Mouse (Mus musculus) adipocyte (in vitro differentiated cells): Measurements from ENCODE around the gene BC107364.
"Not testable (repeated sequence)": the region's sequence is repeated elsewhere in the genome, so short reads cannot be mapped to it uniquely, and the experiment has no call there.

ENCODE experiments used
- DNase-seq: peaks from one replicate; pipeline ENCODE4 v3.0.0-alpha.2; 2016; ENCODE audit warnings: low spot score

The BC107364 gene

DNA sequence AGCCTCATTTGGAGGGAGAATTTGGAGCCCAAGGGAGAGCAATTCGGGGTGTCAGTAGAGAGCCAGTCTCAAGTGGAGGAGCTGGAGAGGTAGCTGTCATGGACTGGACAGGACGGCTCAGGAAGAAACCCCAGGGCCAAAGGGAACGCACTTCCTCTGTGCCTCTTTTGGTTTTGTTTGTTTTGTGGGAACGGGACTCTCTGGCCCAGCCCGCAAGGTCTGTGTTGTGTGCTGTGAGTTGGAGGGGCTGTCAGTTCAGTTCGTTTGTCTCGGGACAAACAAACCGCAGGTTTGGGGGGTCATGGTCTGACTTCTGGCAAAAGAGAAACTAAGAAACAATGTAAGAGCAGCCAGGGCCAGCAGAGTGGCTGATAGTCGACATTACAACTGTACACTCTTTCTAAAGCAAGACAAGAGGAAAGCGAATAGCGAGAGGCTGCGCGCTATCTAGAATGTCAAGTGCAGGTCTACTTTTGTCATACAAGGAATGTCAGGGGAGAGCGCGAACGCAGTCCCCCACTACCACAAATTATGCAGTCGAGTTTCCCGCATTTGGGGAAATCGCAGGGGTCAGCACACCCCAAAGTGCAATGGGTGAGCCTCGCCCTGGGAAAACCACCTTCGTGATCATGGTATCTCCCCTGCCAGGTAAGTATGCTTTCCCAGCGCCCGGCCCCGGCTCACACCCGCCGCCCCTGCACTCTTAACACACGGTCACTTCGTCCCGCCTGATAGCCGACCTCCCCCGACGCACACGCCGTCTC lies 34.1 kb upstream of the BC107364 start:
- not testable (repeated sequence) for DNase-seq

DNA sequence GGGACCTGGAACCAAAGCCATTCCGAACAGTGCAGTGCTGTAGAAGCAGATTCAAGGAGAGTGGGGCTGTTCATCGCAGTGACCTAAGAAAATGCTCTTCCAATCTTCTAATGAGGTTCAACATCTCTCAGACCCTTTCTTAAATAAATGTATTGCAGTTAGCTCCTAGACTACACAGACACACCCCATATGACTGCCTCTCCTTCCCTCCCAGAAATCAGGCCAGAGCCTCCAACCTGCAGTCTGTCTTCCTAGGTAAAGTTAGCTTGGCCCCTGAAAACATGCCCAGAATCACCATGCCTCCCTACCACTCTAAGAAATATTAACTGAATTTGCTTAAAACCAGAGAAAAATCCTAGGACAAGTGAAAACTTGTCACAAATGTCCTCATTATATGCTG lies 33.3 kb upstream of the BC107364 start:
- DNase-seq = no peak

DNA sequence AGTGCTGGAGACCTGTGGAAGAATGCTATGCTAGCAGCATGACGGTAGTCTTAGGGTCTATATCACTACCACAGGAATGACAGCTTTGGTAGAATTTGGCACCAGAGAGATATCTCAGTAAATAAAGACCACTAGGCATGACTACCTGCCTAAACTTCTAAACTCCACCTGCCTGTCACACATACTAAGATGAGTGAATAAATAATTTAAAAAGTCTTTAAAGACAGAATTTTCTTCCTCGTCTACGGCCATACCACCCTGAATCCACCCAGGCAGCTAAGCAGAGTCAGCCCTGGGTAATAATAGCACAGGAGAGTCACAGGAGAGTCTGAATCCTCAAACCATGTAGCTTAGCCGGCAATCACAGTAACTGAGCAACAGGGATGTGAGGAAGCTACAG lies 32.8 kb upstream of the BC107364 start:
- DNase-seq = no peak

DNA sequence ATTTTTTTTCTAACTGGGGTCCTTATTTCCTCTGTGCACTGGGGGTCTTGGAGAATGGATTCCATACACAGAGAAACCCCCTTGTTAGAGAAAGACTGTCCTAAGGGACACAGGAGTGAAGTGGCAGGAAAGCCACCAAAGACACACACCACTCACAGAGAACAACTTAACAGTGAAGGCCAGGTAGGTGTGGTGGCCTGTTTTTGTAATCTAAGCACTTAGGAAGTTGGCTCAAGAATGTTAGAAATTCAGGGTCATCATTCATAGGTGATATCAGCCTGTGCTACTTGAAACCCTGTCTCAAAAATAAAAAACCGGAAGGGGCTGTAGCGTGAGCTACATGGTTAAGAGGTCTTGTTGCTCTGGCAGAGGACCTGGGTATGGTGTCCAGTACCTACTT lies 31.8 kb upstream of the BC107364 start:
- DNase-seq = no peak

DNA sequence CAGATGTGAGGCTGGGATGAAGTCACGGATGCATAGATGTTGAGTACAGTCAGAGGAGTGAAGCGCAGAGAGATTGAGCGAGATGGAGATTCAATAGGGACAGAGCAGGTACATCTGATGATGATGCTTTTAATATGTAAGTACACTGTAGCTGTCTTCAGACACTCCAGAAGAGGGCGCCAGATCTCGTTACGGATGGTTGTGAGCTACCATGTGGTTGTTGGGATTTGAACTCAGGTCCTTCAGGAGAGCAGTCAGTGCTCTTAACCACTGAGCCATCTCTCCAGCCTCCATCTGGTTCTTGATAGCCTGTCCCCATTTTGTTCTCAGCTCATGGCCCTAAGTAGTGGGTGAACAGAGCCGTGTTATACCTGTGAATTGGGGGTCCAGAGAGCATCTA lies 30.9 kb upstream of the BC107364 start:
- not testable (repeated sequence) for DNase-seq

GRCm38 (mm10) chr3:96482451-96482850 lies 30.3 kb upstream of the BC107364 start:
- DNase-seq = no peak

- DNase-seq = no peak
These were observed 29.8 kb upstream of the BC107364 start for GRCm38 (mm10) chr3:96481856-96482255.

GRCm38 (mm10) chr3:96480684-96481270 lies 28.7 kb upstream of the BC107364 start:
- DNase-seq = no peak

GRCm38 (mm10) chr3:96479249-96479648 lies 27.1 kb upstream of the BC107364 start:
- no peak for DNase-seq

- no peak for DNase-seq
These were observed 25.5 kb upstream of the BC107364 start for GRCm38 (mm10) chr3:96477558-96477957.

GRCm38 (mm10) chr3:96477084-96477483 lies 25.0 kb upstream of the BC107364 start:
- DNase-seq = no peak

DNA sequence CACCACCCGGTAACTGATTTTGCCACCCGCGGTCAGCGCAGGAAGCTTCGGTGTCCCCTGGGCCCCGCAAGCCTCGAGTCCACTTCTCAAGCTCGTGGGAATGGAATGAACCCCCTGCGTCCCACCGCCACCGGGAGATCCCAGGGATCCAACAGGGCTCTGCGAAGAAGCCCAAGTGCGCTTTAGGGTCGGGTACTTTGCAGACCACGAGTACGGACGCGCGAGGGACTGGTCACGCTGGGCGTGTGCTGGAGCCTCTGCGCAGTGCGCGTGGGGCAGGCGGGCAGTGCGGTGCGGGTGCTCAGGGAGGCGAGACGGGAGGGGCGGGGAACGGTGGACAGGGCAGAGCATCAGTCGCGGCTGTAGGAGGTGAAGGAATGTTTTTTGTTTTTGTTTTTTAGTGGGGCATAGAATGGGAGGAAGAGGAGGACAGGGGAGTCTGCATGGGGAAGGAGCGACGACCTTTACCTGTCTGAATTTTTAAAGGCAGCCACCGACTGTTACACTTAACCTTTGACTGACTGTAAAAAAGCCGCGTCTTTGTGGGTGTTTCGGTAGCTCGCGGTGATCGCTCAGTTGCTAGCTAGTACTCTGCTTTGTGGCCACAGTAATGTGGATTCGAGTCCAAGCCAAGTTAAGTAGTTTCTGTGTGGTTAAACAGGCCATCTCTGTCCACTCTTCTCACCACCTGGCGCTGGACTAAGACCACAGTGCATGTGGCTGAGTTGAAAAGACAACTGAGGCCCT lies 23.0 kb upstream of the BC107364 start:
- DNase-seq = no peak

GRCm38 (mm10) chr3:96473556-96473955 lies 21.4 kb upstream of the BC107364 start:
- not testable (repeated sequence) for DNase-seq

GRCm38 (mm10) chr3:96472066-96472465 lies 20.0 kb upstream of the BC107364 start:
- DNase-seq = no peak

- DNase-seq = no peak
These were observed 17.5 kb upstream of the BC107364 start for GRCm38 (mm10) chr3:96469626-96470025.

- DNase-seq = not testable (repeated sequence)
These were observed 16.2 kb upstream of the BC107364 start for GRCm38 (mm10) chr3:96468335-96468734.

GRCm38 (mm10) chr3:96467641-96468040 lies 15.5 kb upstream of the BC107364 start:
- no peak for DNase-seq

- no peak for DNase-seq
These were observed 11.8 kb upstream of the BC107364 start for GRCm38 (mm10) chr3:96463891-96464290.

GRCm38 (mm10) chr3:96460568-96460870 lies 8.4 kb upstream of the BC107364 start:
- not testable (repeated sequence) for DNase-seq

DNA sequence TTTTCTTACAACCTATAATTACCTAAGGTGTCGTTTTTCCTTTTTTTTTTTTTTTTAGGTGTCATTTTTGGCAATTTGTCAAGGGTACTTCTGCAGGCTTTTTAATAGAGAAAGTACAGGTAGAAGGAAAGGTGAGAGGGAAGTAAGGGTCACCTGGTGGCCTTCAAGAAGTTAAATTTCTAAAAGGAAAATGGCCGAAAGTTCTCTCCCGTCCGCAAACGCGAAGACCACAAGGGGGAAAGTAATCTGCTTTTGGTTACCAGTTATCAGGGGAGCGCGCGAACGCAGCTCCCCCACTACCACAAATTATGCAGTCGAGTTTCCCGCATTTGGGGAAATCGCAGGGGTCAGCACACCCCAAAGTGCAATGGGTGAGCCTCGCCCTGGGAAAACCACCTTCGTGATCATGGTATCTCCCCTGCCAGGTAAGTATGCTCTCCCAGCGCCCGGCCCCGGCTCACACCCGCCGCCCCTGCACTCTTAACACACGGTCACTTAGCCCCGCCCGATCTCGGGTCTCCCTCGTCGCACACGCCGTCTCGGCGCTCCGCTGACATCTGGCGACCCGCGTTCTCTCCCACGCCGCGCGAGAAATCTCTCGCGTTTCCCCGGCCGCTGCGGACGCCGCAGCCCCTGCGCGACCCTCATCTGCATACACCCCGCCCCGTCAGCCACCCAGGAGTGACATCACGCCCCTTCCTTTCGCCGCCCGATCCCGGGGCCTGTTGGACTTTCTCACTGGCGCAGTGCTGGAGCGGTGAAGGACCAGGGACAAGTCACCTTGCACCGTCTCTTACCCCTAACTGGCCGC lies 7.9 kb upstream of the BC107364 start:
- DNase-seq = not testable (repeated sequence)

DNA sequence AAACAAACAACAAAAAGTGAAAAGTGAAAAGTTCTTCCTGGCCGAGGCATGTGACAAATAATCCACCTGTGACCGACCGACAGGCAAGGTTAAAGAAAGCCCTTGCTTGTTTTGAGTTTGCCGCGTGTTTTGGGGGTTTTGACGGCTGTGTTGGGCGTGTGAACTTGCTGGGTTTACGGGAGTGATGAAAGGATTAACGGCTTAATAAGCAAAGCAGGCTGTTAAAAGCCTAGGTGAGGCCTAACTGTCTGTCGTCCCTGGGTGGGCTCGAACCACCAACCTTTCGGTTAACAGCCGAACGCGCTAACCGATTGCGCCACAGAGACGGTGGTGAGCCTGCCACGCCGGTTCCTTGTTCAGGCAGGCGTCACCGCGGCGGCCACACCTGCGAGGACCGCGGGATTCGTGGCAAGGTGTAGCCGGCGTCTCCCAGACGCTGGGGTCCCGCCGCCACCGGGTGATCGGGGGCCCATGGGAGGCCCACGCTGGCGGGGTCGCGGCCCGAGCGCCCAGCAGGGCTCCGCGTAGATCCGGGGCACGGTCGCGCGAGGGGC lies 6.9 kb upstream of the BC107364 start:
- not testable (repeated sequence) for DNase-seq

DNA sequence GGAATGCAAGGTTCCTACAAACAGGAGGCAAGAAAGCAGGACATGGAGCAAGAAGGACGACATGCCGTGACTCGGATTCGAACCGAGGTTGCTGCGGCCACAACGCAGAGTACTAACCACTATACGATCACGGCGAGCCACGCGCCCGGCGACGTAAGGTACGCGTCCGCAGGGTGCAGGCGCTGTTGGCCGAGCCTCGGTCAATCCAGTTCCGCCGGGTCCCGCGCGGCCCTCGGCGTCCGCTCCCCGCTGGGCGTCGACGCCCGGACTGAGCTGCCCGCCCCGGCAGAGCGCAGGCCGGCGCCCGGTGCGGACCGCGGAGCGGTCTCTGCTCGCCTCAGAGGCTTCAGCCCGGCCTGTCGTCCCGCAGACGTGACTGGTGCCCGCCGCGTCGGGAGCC lies 5.9 kb upstream of the BC107364 start:
- not testable (repeated sequence) for DNase-seq
